Mouse (Mus musculus) ovary, adult 18-20 months (tissue): Measurements from ENCODE around the gene Tbc1d22a.
"Not testable (repeated sequence)": the region's sequence is repeated elsewhere in the genome, so short reads cannot be mapped to it uniquely, and the experiment has no call there.

ENCODE experiments used
- DNase-seq: peaks from one replicate; pipeline ENCODE4 v3.0.0; 2022; ENCODE audit warnings: low spot score, mixed read lengths

The Tbc1d22a gene

GRCm38 (mm10) chr15:86203292-86203793 is 10.9 kb upstream of the Tbc1d22a start:
- no peak for DNase-seq

GRCm38 (mm10) chr15:86203942-86204561 is 10.2 kb upstream of the Tbc1d22a start:
- no peak for DNase-seq

DNA sequence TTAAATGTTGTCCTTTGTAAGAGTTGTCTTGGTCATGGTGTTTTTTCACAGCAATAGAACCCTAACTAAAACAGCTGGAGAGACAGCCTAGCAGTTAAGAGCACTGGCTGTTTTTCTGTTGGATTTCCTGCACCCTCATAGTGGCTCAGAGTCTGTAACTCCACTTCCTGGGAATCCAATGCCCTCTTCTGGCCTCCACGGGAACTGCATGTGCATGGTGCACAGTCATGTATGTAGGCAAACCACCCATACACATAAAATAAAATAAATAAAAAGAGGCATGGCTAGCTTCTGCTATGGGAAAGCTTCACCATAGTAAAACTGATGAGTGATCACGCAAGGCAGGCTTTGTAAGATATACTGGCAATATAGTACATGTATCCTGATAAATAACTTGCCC is 9.0 kb upstream of the Tbc1d22a start:
- no peak for DNase-seq

GRCm38 (mm10) chr15:86206385-86206784 is 7.9 kb upstream of the Tbc1d22a start:
- DNase-seq, result no peak

GRCm38 (mm10) chr15:86212193-86212592 is 2.1 kb upstream of the Tbc1d22a start:
- not testable (repeated sequence) for DNase-seq

DNA sequence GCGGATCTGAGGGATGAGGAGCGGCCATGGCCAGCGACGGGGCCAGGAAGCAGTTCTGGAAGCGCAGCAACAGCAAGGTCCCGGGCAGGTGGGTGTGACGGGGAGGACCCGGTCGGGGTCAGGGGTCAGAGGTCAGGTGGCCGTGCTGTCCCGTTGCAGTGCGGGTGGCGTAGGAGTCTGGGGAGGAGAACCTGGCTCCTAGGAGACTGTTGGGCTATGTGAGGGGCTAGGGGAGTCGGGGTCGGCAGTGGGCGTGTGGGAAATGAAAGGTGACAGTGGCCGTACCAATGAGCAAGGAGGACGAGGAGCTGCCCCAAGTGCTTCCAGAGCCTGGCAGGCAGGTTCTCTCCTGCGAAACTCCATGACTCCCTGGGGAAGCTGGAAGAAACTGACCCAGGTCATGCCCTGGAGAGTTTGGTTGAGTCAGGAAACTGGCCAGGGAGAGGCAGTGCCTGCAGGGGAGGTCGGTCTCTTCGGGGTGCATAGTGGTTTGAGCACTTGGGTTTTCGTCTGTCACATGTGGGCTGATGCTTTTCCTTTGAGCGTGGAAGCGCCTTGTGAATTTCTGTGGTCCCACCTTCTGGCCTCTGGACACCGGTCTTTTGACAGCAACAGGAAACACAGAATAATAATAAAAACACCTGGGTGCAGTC is 416 bp downstream of the Tbc1d22a start:
- no peak for DNase-seq

DNA sequence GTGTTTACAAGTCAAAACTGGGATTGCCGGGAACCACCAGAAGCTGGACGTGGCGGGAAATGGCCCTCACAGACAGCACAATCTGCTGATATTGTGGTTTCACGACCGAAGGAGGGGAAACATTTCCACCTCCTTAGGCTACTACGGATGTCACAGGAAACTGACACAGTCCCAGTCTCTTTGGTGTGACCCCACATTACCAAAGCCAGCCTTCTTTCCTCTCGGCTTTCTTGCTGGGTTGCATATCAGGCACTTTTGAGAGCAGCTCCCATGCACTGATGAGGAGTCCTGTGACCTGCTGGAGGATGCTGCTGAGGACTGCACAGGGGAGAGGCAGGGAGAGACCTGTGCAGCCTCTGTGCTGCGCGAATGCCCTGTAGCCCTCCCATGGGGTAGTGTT is 2.4 kb downstream of the Tbc1d22a start:
- not testable (repeated sequence) for DNase-seq

DNA sequence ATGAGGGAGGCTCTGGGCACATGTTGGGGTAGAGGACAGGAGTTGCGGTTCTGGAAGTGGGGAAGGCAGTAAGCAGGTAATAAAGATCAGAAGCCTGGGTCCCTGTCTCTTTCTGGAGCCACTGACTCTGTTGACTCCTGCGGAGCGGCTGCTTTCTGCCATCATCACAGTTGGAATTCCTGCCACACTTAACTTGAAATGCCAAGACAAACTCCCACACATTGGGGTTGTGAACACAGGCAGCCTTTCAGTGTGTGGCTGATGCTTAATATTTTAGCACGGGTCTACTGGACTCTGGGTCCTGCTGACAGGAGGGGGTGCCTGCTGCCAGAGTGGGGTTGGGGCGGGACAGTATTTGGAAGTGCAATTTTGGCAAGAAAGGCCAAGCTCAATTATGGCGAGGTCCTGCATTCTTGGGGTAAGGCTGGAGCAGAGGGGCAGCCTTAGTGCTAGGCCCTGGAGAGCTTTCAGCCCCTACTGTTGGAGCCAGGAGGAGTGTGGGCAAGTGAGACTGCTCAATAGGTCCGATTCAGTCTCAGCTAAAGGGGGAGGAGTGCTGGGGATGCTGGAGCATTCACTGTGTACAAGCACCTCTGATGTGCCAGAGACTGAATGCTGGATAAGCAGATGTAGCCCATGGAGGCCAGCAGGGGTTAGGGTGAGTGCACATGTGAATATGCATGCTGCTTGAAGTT is 5.4 kb downstream of the Tbc1d22a start:
- DNase-seq, result no peak

DNA sequence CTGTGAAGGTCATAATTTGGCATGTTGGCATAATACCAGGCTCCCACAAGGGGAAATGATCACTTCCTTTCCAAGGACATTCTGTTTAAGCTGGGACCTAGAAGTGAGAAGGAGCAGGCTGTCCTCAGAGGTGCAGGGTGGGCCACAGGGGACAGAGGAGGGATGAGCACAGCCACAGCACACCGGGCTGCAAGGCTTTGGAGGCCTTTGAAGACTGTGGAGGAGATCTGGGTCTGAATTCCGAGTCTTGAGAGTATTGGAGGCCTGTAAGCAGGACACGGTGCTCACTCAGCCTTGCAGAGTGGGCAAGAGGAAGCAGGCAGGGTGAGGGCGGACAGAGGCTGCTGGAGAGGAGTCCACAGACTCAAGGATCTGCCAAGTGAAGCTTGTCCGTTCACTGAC is 6.0 kb downstream of the Tbc1d22a start:
- no peak for DNase-seq

- DNase-seq, result no peak
Measured at GRCm38 (mm10) chr15:86220715-86221114, 6.5 kb downstream of the Tbc1d22a start.

GRCm38 (mm10) chr15:86221369-86221768 is 7.1 kb downstream of the Tbc1d22a start:
- no peak for DNase-seq

DNA sequence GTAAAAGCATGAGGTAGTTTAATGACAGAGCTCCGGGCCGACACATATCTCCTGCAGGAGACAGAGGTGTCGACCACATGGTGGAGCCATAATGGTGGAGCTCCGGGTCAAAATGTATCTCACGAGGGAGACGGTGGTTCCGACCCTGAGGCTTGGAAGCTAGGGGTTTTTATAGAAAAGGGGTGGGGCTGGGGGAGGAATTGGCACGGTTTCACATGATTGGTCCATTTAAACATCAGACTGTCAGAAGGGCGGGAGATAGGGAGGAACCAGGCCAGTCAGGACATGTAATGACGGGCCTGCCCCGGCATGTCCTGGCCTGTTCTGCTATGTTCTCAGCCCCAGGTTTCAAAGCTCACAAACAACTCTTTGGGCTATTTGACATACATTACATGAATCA is 7.6 kb downstream of the Tbc1d22a start:
- DNase-seq, result not testable (repeated sequence)

- DNase-seq, result no peak
Measured at GRCm38 (mm10) chr15:86224972-86225551, 10.8 kb downstream of the Tbc1d22a start.

DNA sequence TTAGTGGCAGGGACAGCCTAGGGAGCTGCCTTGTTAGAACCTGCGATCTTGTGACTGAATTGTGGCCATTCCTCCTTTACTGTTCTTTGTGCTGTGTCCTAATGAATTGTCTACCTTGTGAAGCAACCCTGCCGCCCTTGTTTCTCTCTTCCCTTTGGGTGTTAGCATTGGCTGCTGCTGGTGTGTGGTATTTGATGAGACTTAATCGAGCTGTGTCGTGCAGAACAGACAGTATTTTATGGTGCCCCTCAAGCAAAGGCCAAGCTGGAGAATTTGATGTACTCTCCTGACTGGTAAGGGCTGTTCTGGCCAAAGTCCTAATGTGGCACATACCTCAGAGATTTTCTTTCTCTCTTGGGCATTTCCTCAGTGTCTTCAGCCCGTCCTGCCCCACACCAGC is 12.0 kb downstream of the Tbc1d22a start:
- DNase-seq, result no peak

- DNase-seq, result no peak
Measured at GRCm38 (mm10) chr15:86226968-86227367, 12.7 kb downstream of the Tbc1d22a start.

DNA sequence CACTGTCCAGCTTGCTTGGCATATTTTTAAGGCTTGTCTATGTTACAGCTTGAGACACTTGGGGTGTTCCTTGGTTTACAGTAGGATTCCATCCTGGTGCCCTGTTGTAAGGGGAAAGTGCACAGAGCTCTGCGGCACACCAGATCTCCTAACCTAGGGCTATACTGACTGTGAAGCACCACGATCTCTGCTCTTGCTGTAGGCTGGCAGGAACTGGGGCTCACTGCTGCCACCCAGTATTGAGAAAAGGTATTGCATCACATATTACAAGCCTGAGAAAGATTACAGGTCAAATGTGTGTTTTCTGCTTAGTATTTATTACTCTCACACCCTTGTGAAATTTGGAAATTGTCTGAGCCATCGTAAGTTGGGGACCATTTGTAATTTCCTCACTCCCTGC is 13.9 kb downstream of the Tbc1d22a start:
- DNase-seq, result no peak

- DNase-seq, result no peak
Measured at GRCm38 (mm10) chr15:86229088-86229487, 14.8 kb downstream of the Tbc1d22a start.

DNA sequence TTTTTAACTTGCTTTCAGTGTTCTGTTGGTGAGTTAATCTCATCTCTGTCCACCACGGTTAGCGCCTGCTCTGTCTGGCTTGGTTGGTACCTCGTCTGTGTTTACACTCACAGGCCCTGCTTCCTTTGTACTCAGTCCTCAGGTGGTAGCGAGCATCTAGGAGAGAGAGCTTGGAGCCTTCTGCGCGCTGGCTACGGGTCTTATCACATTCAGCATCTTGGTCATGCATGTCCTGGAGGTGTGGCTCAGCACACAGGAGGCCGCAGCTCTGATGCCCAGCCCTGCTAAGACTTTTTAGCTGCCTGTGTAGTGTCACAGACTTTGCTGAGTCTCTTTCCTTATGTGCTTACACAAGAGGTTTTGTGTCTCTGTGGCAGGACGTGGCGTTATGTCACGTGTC is 15.4 kb downstream of the Tbc1d22a start:
- no peak for DNase-seq

DNA sequence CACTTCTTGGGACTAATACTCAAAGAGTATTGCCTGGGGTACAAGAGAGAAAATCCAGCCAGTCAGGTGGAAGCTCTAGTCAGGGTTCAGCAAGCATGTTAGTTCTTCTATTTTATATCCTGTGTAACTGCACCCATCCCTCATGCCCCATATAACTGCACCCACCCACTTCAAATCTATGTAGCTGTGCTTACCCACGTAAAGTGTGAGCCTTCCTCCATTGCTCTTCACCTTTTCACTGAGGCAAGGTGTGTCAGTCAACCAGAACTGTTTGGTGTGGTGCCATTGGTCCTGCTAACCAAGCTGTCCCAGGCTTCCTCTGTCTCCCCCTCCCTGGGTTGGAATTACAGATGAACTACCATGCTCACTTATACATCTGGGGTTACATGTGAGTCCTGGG is 16.9 kb downstream of the Tbc1d22a start:
- DNase-seq, result no peak

DNA sequence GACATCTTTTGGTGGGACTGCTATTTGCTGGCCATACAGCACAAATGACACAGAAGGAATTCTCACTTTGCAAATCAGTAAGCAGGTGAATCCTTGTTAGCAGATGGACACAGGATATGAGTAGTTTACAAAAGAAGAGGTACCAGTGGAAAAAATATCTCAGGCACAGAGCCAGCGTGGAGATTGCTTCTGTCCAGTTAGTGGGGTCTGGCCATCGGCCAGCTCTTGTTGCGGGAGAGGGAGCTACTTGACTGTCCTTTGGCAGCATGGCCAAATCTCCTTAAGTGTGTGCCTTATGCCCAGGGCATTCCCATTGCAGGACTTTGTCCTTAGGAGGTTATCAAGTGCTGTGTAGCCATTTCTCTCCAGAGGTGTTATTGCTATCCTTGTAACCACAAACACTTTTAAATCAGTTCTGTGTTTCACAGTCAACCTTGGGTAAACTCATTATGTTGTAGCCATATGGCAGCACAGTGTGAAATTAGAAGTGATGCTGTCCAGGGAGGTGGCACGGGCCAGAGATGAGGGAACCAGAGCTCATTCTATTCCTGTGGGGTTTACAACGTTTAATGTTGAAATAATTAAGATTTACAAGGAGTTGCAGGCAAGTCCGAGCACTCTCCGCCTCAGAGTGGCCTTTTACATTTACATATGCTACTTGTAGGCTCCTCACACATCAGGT is 17.7 kb downstream of the Tbc1d22a start:
- no peak for DNase-seq

DNA sequence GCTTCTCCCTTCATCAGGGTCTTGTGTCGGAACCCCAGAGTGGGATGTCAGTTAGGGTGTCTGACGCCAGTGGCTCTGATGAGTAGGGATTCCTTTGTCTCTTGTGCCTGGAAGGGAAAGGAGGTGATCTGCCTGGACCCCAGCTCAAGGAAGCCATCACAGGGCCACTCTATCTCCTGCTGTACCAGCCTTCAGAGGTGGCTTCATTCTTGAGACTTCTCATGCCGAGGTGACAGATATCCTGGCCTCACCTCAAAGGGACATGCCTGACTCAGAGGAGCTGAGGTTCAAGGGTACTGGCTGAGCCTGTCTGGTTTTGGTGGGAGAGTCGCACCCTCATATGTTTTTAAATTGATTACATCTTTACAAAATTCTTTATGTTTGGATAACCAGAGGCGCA is 19.7 kb downstream of the Tbc1d22a start:
- DNase-seq, result no peak
